Mouse (Mus musculus): ENCODE measurements around the gene Banf2. TPM values are rescaled to one million over a fixed set of nuclear protein-coding genes. Genes with fewer than 3 reads are reported as not detected.

Gene Banf2
- total RNA-seq, 2 experiments from 2014 or later = not detected

DNA sequence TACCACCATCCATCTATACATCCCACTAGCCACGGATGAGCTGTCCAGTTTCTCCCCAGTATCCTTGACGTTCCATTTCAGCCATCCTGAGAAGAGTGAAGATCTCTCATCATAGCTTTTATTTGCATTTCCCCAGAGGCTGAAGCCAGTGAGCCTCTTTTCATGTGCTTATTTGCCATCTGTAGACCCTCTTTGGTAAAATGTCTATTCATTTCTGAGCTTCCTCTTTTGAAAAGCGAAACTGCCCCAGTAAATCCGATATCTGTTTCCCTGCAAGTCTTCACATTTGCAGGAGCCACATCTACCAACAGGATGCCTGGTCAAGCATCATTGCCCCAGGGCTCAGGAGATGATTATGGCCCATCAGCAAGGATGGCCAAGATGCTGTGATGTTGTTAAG is 59.9 kb downstream of the Banf2 start:
- DNase-seq (ENCODE audit: low spot score in 2 of 2) = no peak

- DNase-seq (ENCODE audit: low spot score in 2 of 2) = no peak
Measured at GRCm38 (mm10) chr2:144094721-144095120, 61.9 kb downstream of the Banf2 start.

DNA sequence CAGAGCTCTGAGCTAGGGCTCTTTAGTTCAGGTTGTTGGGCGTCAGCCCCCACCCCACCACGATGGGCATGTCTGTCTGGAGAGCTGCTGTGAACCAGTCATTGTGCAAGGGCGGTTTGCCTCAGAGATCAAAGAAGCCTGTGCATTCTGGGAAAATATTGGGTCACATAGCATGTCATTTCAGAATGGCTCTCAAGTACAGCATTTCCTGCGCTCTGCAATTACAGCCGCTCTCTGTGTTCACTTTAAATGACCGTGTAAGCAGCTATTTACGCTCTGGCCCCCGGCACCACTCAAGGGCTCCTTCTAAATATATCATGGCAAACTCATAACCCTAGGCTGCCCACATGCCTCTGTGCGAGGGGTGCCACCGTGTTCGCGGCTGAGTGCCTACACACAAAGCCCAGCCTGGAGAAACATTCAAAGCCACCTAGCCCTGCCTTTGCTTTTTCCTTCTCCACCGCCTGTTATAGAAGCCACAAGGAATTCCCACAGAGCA is 68.7 kb downstream of the Banf2 start:
- no peak for DNase-seq (ENCODE audit: low spot score in 2 of 2)

GRCm38 (mm10) chr2:144107374-144107773 is 74.5 kb downstream of the Banf2 start:
- DNase-seq (ENCODE audit: low spot score in 2 of 2) = no peak

DNA sequence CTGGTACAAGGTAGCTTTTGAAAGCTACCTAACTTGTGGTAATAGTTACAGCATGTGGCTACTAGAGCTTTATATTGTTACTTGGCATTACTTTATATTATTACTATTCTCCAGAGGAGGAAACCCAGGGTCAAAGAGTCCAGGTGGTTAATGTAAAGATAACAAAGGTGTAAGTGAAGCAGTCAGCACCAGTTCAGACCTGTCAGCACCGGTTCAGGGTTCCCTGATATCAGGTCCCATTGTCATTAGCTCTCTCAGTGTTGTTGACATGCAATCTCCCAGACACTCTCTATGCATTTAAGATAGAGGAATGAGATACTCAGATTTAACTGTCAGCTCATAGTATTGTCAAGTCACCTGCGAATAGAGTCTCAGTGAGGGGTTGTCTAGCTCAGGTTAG is 75.0 kb downstream of the Banf2 start:
- DNase-seq (ENCODE audit: low spot score in 2 of 2) = no peak

DNA sequence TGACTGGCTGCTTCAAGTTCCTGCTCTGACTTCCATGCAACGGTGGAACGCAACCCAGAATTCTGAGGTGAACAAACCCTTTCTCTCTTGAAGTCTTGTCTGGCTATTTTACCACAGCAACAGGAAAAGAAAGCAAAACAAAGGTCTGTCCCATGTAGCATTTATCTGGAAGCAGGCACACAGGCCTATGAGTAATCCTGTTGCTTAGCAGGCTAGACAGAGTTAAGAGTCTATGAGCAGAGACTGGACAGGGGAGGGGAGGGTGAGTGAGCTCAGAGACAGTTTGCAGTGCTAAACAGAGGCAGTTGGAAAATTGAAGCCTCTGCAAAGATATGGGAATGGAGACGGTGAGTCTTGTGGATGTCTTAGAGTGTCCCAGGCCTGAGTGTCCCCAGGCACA is 75.5 kb downstream of the Banf2 start:
- DNase-seq (ENCODE audit: low spot score in 2 of 2) = no peak

DNA sequence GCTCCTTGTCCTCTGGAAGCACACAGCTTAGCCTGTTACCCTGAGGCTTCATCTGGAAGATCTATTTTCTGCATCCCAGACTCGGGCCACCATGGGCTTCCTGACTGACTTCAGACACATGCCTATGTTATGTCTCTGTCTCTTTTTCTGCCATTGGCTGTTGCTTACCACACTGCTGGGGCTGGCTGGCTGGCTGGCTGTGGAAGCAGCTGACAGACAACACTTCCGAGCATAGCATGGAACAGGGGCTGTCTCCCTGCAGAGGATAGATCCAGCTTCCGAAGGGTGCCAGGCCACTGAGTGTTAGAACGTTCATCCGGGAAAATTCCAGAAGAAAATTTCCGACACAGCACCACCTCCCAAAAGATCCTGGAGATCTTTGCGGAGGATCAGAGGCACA is 79.1 kb downstream of the Banf2 start:
- no peak for DNase-seq (ENCODE audit: low spot score in 2 of 2)

GRCm38 (mm10) chr2:144112666-144113065 is 79.8 kb downstream of the Banf2 start:
- no peak for DNase-seq (ENCODE audit: low spot score in 2 of 2)

- no peak for DNase-seq (ENCODE audit: low spot score in 2 of 2)
Measured at GRCm38 (mm10) chr2:144118061-144118460, 85.2 kb downstream of the Banf2 start.

DNA sequence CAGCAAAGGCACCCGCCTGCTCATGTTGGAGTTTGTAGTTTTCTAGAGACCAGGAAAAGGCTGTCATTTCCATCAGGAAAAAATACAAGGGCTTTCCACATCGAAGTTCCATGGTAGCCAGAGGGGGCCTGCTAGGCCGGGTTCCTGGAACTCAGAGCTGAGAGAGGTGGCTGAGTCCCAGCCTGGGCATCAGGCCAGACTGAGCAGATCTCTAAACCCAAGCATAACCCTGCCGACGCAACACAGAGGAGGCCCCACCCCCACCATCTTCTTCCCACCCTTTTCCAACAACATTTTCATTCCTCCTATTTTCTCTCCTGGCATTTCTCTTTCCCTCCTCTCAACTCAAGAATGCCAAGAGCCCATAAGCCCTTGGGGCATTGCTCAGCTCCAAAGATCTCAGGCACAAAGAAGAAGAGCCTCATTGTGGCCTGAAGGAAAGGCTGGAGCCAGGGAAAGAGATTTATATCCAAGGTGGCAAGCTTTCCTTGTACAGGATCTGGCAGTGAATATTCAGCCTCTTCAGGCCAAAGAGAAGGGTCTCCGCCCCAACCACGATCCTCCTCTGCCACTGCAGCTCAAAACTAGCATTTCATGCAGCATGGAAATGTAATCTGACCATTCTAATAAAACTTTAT is 87.4 kb downstream of the Banf2 start:
- DNase-seq (ENCODE audit: low spot score in 2 of 2) = peak; percentile 70 to 84

- DNase-seq (ENCODE audit: low spot score in 2 of 2) = no peak
Measured at GRCm38 (mm10) chr2:144122068-144122467, 89.2 kb downstream of the Banf2 start.

Other genes with a start within 250 kb of the Banf2 start
- 1 to 10 TPM; 1.2 to 1.3 TPM for gene Bfsp1, start 169.9 kb upstream of the Banf2 start, total RNA-seq (2021)
- gene Dstn, start 117.7 kb upstream of the Banf2 start, total RNA-seq (2021) = 100 to 1,000 TPM; 118 to 129 TPM
- gene Rrbp1, start 21.8 kb upstream of the Banf2 start, total RNA-seq (2021) = 100 to 1,000 TPM; 270 to 296 TPM
- 1 to 10 TPM; 6.3 to 6.6 TPM for gene Mgme1, start 237.6 kb downstream of the Banf2 start, total RNA-seq (2021)
- gene Snx5, start 237.8 kb downstream of the Banf2 start, total RNA-seq (2021) = 10 to 100 TPM; 92.2 to 94.5 TPM

All from gastrocnemius, postnatal 4 days (tissue).